Mouse (Mus musculus) cerebellum, adult (tissue): ENCODE measurements at regions not wholly inside any gene's neighbourhood (a gene's known extent, or its start where the extent isn't known, plus 50 kb on each side); places are given as distances from the start of the nearest gene placed in this dataset.

Source experiments
- ATAC-seq: cut with Nextera tagmentation; 2 replicates; pipeline ENCODE4 v1.9.2; 2017; ENCODE audit warnings: mild to moderate bottlenecking, moderate library complexity, mixed read lengths; ENCODE audit not compliant: insufficient number of reproducible peaks, low FRiP score, low TSS enrichment

- ATAC-seq, result peak; percentile 96
These were observed 1383.6 kb upstream of the Slc39a10 start for GRCm38 (mm10) chr1:48276206-48276605.

- ATAC-seq, result no peak
These were observed 1383.0 kb upstream of the Slc39a10 start for GRCm38 (mm10) chr1:48275666-48276065.
